Mouse (Mus musculus) heart, adult 2 months (tissue): Measurements from ENCODE around the gene Zfp59.

Experiments used
- CTCF ChIP-seq: fragments of 200-600 bp; IDR thresholded peaks from 2 replicates; pipeline ENCODE4 v1.8.1; 2022; ENCODE audit warnings: antibody characterized with exemption, mild to moderate bottlenecking, moderate library complexity
- POLR2A ChIP-seq: fragments of 200-500 bp; IDR thresholded peaks from 2 replicates; pipeline ENCODE4 v1.6.1; 2011; ENCODE audit warnings: mild to moderate bottlenecking, low read depth, low read length, control low read depth; ENCODE audit not compliant: insufficient read depth

- no peak for TF ChIP-seq POLR2A
- no peak for TF ChIP-seq CTCF
Measured at GRCm38 (mm10) chr7:27797906-27798811, 40.2 kb upstream of the Zfp59 start.
